Mouse (Mus musculus) frontal cortex, adult 2 months (tissue): ENCODE results near the gene Derl3. TPM values are rescaled to one million over a fixed set of nuclear protein-coding genes. Genes with fewer than 3 reads are reported as not detected.

Experiments
- DNase-seq, 2 experiments: peaks; one replicate each; pipeline ENCODE4 v3.0.0; 2022; ENCODE audit warnings: low spot score in 1 of 2; ENCODE audit errors: extremely low spot score in 1 of 2
- polyA plus RNA-seq: library from polyadenylated mRNA; depleted of rRNA; stranded (reverse); fragments of >200 nt; gene quantifications from 2 replicates; pipeline ENCODE4 v1.2.3, GENCODE M21; 2012

Gene Derl3
- polyA plus RNA-seq, 1 experiment, result 5.3 TPM

- DNase-seq, result no peak
Observed at GRCm38 (mm10) chr10:75904391-75904790, 11.2 kb downstream of the Derl3 start.

DNA sequence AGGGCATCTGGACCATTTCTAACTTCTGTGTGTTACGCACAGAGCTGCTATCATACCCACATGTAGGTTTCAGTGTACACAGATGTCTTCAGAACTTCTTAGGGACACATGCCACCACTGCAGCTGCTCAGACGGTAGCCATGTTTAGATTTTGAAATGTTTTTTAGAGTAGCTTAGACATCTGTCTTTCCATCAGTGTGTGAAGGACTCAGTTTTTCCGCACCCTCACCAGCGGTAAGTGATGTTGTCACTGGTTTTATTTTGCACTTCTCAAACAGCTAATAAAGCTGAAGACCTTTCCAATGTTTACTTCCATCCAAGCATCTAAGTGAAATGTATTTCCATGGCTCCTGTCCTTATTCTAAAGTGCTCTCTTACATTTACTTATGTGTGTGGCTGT is 13.7 kb downstream of the Derl3 start:
- no peak for DNase-seq

- no peak for DNase-seq
Observed at GRCm38 (mm10) chr10:75910698-75911097, 17.5 kb downstream of the Derl3 start.

- no peak for DNase-seq
Observed at GRCm38 (mm10) chr10:75913013-75913589, 19.9 kb downstream of the Derl3 start.

DNA sequence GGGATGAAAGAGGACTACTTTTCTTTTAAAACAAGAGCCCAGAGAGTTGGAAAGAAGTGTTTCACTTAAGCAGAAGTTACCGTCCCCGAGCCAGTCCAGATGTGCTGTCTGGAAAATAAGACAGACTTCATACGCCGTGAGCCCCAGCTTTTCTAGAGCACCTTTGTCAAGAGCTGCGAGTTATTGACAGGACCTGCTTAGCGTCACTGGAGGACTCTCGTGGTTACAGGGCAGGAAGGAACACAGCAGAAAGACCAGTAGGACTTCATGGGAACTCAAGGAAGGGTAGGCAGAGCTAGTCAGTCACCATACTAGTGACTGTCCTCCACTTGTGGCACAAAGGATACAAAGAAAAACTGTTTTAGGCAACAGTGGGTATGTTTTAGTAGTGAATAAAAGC is 22.3 kb downstream of the Derl3 start:
- DNase-seq, result no peak

GRCm38 (mm10) chr10:75916840-75917239 is 23.6 kb downstream of the Derl3 start:
- no peak for DNase-seq

- DNase-seq, result no peak
Observed at GRCm38 (mm10) chr10:75919026-75919425, 25.8 kb downstream of the Derl3 start.

- DNase-seq, result peak; percentile 90 to 98
Observed at GRCm38 (mm10) chr10:75921026-75921725, 28.0 kb downstream of the Derl3 start, which contains the start of gene Smarcb1. TSS of gene Smarcb1 (minus strand) at chr10:75921617.

DNA sequence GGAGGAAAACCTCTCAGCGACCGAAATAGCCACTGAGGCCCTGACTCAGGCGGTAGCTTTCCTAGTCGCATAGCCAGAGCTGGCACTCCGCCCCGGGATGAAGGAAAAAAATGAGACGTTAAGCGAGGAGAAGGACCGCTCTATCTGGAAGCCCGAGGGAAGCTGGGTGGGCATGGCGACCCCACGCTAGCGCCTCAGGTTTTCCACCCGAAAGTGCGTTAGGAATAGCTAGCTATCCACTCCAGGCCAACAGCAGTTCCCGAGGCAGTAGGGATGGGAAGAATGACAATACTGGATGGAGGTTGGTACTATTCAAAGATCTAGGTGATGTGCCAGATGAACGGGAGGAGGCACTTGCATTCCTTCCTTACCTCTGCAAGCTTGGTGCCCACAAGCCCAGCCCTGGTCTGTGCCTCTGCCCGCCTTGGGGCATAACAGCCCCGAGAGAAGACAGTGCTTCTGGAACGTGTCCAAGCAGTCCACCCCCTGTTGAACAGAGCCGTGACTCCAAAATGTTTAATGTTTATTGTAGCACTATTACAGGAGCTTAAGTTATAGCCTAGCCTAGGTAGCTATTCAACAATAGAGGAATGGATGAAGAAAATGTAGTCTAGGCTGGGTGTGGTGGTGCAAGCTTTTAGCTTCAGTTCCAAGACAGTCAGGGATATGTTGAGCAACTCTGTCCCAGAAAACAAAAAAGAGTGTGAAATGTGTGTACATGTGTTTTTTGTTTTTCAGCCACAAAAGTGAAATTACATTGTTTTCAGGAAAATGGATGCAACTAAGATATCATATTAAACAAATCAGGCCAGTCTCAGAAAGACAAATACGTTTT is 28.7 kb downstream of the Derl3 start:
- peak in 1 of 2 experiments; percentile 46 for DNase-seq

GRCm38 (mm10) chr10:75924324-75924723 is 31.1 kb downstream of the Derl3 start:
- no peak for DNase-seq

- no peak for DNase-seq
Observed at GRCm38 (mm10) chr10:75926396-75926795, 33.2 kb downstream of the Derl3 start.

DNA sequence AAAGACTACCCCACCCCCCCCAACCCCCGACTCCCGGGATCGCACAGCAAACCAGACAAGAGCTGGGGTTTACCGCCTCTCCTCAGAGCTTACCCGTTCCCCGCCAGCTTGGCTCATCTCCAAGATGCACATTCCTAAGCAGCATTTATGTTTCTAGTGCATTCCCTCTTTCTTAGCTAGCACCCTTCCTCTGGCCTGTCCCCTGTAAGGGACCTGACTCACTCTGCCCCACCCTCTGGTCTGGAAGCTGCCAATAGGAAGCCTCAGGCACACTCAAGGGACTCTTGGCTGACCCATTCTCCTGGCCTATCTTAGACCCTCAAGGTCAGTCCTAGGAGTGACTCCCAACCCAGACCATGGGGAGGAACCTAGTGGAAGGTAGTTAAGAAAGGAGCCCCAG is 37.1 kb downstream of the Derl3 start:
- DNase-seq, result no peak

DNA sequence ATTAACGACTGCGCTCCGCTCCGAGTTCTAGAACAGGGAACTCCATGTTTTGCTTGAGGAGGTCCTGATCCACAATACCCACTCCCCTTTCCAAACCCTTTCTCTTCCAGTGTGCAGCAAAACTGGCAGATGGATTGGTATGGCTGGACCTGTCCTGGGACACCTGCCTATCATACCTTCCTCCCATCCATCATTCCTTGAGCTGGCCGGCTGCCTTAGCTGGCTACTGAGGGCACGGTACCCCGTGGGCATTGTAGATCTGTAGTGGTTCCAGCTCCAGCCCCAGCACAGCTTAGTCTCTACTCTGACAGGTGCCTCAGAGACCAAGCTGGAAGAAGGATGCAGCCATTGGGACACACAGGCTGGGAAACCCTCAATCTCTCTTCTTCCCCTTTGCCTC is 38.1 kb downstream of the Derl3 start:
- no peak for DNase-seq

DNA sequence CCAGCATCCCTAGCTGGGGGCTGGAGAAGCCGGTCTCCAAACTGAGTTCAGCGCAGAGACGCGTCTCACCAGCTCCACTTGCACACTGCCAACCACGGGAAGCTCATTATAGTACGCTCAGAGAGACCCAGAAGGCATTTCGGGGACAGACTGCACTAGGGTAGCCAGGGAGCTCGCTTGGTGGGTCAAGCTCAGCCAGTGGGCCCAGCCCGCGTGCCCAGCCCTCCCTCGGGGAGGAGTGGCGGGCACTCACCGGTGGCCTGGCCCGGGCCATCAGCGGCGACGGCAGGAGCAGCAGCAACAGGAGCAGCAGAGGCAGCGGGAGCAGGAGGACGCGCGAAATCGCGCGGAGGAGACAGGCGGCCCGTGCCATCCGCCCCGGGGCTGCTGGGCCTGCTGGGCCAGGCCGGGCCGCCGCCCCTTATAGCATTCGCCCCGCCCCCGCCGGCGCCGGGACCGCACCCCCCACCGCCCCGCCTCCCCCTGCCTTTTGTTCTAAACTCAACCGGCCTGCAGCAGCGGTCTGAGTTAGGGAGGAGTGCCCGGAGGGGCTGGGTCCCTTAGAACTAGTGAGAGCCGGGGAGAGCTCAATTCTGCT is 39.0 kb downstream of the Derl3 start:
- no peak for DNase-seq

- DNase-seq, result no peak
Observed at GRCm38 (mm10) chr10:75932891-75933290, 39.7 kb downstream of the Derl3 start, which contains the start of gene Chchd10. TSS of gene Chchd10 (plus strand) at chr10:75933130.

DNA sequence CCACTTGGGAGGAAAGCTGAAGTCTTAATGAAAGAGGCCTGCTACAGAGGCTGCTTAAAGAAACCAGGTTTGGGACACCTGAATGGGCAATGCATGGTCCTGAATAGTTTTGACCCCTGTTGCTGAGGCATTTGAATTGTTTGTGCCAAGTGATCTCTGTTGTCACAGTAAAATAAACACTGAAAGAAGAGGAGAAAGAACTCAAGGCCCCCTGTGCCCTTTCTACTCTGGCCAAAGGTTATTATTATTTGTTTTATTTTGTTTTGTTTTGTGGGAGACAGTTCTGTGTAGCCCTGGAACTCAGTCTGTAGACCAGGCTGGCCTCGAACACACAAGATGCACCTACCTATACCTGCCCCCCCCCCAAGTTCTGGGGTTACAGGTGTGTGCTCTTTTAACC is 41.8 kb downstream of the Derl3 start:
- no peak for DNase-seq

GRCm38 (mm10) chr10:75935680-75936541 is 42.7 kb downstream of the Derl3 start, which contains the start of gene Mmp11:
TSS of gene Mmp11 (minus strand) at chr10:75936496.
- DNase-seq, result peak; percentile 54 to 80

DNA sequence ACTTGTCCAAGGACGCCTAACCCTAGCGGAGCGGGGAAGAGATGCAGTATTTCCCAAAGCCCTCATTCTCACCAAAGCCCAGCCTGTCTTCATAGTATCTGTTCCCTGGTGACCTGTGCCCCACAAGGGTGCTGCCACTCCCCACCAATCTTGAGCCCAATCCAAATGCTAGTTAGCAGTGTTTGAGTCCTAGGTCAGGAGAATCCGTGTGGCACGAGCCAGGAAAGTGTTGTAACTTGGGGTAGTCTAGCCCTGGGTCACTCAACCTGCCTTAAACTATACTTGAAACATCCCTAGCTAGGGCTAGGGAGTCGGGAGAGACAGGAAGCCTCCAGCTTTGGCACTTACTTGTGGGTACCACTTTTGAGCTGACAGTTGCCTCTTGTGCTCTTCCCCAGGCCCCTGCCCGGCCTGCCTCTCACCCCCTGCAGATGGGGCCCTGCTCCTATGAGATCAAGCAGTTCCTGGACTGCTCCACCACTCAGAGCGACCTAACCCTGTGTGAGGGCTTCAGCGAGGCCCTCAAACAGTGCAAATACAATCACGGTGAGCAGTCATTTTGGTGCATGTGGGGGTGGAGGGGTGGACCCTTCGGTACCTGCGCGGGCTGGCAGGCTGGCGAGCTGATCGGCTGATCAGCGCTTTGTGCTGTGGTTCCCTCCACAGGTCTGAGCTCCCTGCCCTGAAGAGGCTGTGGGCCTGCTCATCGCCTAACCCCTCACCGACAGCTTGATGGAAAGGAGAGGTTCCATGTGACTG is 43.9 kb downstream of the Derl3 start:
- DNase-seq, result no peak
